Mouse (Mus musculus): ENCODE data around the gene Lipo2.
"Not testable (repeated sequence)": the region's sequence is repeated elsewhere in the genome, so short reads cannot be mapped to it uniquely, and the experiment has no call there.

Gene Lipo2

GRCm38 (mm10) chr19:33751259-33751658 is at the start of gene Lipo2:
Gene Lipo2 (minus strand): TSS chr19:33751359.
- not testable (repeated sequence) for DNase-seq (ENCODE audit: low spot score in 2 of 2)

- DNase-seq (ENCODE audit: low spot score in 2 of 2): not testable (repeated sequence)
Measured at GRCm38 (mm10) chr19:33787359-33787758, 36.2 kb upstream of the Lipo2 start, which contains the start of gene Lipo1. Gene Lipo1 (minus strand): TSS chr19:33787459.

GRCm38 (mm10) chr19:33786576-33787277 is 35.6 kb upstream of the Lipo2 start:
- no peak for DNase-seq (ENCODE audit: low spot score in 2 of 2)

- DNase-seq (ENCODE audit: low spot score in 2 of 2): peak; percentile 0 to 13
Measured at GRCm38 (mm10) chr19:33761287-33762086, 10.3 kb upstream of the Lipo2 start, which contains the start of gene Lipo3. Gene Lipo3 (minus strand): TSS chr19:33761951.

Measured in urinary bladder, postnatal 36 days (tissue).